Mouse (Mus musculus) heart, adult 9 months (tissue): ENCODE data around the gene Lrrc73.

Experiments
- DNase-seq, 2 experiments: peaks; one replicate each; pipeline ENCODE4 v3.0.0; 2022; ENCODE audit warnings: low spot score in 2 of 2

Lrrc73 gene

GRCm38 (mm10) chr17:46253452-46254084 is at the start of gene Lrrc73:
Lrrc73 (plus strand) TSS chr17:46253531.
- peak; percentile 81 to 89 for DNase-seq

- no peak for DNase-seq
Measured at GRCm38 (mm10) chr17:46206676-46207075, 46.7 kb upstream of the Lrrc73 start.

GRCm38 (mm10) chr17:46210550-46210949 is 42.8 kb upstream of the Lrrc73 start:
- DNase-seq, result no peak

- no peak for DNase-seq
Measured at GRCm38 (mm10) chr17:46221601-46222000, 31.7 kb upstream of the Lrrc73 start.

- DNase-seq, result no peak
Measured at GRCm38 (mm10) chr17:46227576-46227975, 25.8 kb upstream of the Lrrc73 start.

- DNase-seq, result no peak
Measured at GRCm38 (mm10) chr17:46236067-46236466, 17.3 kb upstream of the Lrrc73 start.

GRCm38 (mm10) chr17:46237079-46237478 is 16.3 kb upstream of the Lrrc73 start:
- no peak for DNase-seq

GRCm38 (mm10) chr17:46237480-46237879 is 15.9 kb upstream of the Lrrc73 start:
- no peak for DNase-seq

GRCm38 (mm10) chr17:46239516-46240114 is 13.7 kb upstream of the Lrrc73 start:
- no peak for DNase-seq

- no peak for DNase-seq
Measured at GRCm38 (mm10) chr17:46241471-46241870, 11.9 kb upstream of the Lrrc73 start.

- DNase-seq, result no peak
Measured at GRCm38 (mm10) chr17:46242274-46242673, 11.1 kb upstream of the Lrrc73 start.

- DNase-seq, result no peak
Measured at GRCm38 (mm10) chr17:46242993-46243392, 10.3 kb upstream of the Lrrc73 start.

GRCm38 (mm10) chr17:46243624-46244023 is 9.7 kb upstream of the Lrrc73 start:
- DNase-seq, result no peak

GRCm38 (mm10) chr17:46244579-46244978 is 8.8 kb upstream of the Lrrc73 start:
- DNase-seq, result no peak

GRCm38 (mm10) chr17:46247512-46248188 is 5.7 kb upstream of the Lrrc73 start, which contains the start of the genes Polr1c and Yipf3:
Polr1c (minus strand) TSS chr17:46248054.
Yipf3 (plus strand) TSS chr17:46248080.
- peak; percentile 95 to 96 for DNase-seq

- no peak for DNase-seq
Measured at GRCm38 (mm10) chr17:46248189-46248522, 5.2 kb upstream of the Lrrc73 start.

- no peak for DNase-seq
Measured at GRCm38 (mm10) chr17:46251174-46251573, 2.2 kb upstream of the Lrrc73 start.

GRCm38 (mm10) chr17:46252571-46253451 is 520 bp upstream of the Lrrc73 start:
- no peak for DNase-seq

GRCm38 (mm10) chr17:46254106-46254505 is 775 bp downstream of the Lrrc73 start:
- no peak for DNase-seq

- no peak for DNase-seq
Measured at GRCm38 (mm10) chr17:46255147-46255546, 1.8 kb downstream of the Lrrc73 start.

- DNase-seq, result no peak
Measured at GRCm38 (mm10) chr17:46258279-46259053, 5.1 kb downstream of the Lrrc73 start.
